Mouse (Mus musculus): Measurements from ENCODE around the gene Anxa6.

DNA sequence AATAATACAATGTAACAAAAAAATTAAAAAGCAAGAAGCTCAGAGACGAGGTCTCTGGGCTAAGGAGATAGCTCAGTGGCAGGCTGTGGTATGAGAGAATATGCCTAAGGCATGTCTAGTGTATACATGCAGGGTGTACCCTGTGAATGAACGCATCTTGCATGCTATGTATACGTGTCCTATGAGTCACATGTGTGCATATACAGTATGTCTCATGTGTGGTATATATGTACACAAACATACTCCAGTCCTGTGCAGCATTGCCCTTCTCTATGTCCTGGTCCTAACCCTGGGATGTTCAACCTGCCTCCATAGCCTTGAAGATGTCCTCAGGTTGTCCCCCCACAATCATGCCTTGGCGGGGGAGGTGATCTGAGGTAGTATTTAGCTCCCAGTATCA lies 48.7 kb downstream of the Anxa6 start:
- TF ChIP-seq CTCF (IDR thresholded peaks at IDR 0.05; ENCODE audit: borderline replicate concordance, control insufficient read depth, extremely low read depth, insufficient read depth, low read length, poor library complexity) (no peak), POLR2A (IDR thresholded peaks at IDR 0.05; ENCODE audit: control insufficient read depth, extremely low read depth, insufficient read depth, low read length, poor library complexity) (no peak)
